Mouse (Mus musculus): ENCODE data around the gene Sp4. TPM values are rescaled to one million over a fixed set of nuclear protein-coding genes. Genes with fewer than 3 reads are reported as not detected.

Gene Sp4
- total RNA-seq, 1 experiment = 10.4 TPM

DNA sequence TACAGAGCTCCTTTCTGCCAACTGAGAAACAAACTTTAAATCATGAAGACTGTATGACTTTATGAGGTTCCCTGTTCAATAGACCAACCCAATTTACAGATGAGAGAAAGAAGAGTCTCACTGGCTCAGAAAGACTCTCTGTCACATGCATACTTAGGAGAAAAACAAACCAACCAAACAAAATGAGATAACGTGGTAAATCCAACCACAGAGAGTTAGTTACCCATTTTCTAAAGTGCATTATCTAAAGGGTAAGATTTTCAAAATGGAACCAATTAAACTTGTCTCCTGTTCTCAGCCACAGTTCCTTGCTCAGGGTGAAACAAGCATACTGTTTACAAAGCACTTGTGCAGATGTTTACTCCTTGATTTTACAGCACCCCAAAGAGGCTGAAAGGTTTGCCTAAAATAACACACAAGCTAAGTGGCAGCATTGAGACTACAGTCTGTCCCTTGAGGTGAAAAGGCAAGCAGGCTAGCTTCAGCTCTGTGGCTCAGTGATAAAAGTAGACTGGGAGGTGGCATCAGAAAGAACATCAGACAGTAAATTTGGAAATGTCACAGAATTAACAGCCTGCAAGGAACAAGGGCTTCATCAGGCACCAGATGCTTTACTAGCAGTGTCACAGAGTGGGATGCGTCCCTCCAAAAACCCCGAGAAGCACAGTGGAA lies 12.7 kb upstream of the Sp4 start:
- DNase-seq (ENCODE audit: low read depth, low spot score) = no peak
- in situ Hi-C loops (cut with MboI; ENCODE audit: low sequenced_read_pairs in 2 of 2, unreplicated experiment in 2 of 2) = no loop called here

GRCm38 (mm10) chr12:118303586-118303985 lies 2.3 kb upstream of the Sp4 start:
- Histone ChIP-seq H3K27ac (ENCODE audit: insufficient read depth, low read depth, low read length, poor library complexity, severe bottlenecking) (no peak overlapping the region), H3K4me1 (ENCODE audit: control insufficient read depth in 2 of 2, insufficient read depth in 2 of 2, low read length in 2 of 2, poor library complexity in 1 of 2) (0 out of 4 replicates have a peak, but pooled peaks cover 0 to 2% of the 10 kb centered on the region in 2 experiments), H3K9me3 (ENCODE audit: control insufficient read depth, insufficient read depth, low read depth, low read length) (no peaks in the 10 kb centered on the region), H3K4me3 (ENCODE audit: insufficient read depth in 1 of 2, low read depth in 1 of 2, low read length in 2 of 2, poor library complexity in 1 of 2, severe bottlenecking in 1 of 2) (no peak overlapping the region), H3K9ac (ENCODE audit: insufficient read depth, low read depth, low read length, poor library complexity, severe bottlenecking) (no peak overlapping the region), H3K36me3 (ENCODE audit: control insufficient read depth, insufficient read depth, low read length, poor library complexity, severe bottlenecking) (no peaks in the 10 kb centered on the region; the same call in 1 of the 2 replicates)
- DNase-seq (ENCODE audit: low read depth, low spot score) = no peak
- in situ Hi-C loops (cut with MboI; ENCODE audit: low sequenced_read_pairs in 2 of 2, unreplicated experiment in 2 of 2) = no loop called here
- TF ChIP-seq ZNF384 (IDR thresholded peaks at IDR 0.05; ENCODE audit: low read depth, low read length) (no peak), ZC3H11A (IDR thresholded peaks at IDR 0.05; ENCODE audit: borderline replicate concordance, low read depth, low read length) (no peak), HCFC1 (IDR thresholded peaks at IDR 0.05; ENCODE audit: borderline replicate concordance, insufficient read depth, low read length) (no peak), MAFK (IDR thresholded peaks at IDR 0.05; ENCODE audit: insufficient read depth, low read depth, low read length) (no peak), CHD2 (IDR thresholded peaks at IDR 0.05; ENCODE audit: low read depth, low read length) (no peak)

More for the DNA sequence above, 12.7 kb upstream of the Sp4 start:
- H3K4me1 ChIP-seq (ENCODE audit: control insufficient read depth in 2 of 2, insufficient read depth in 2 of 2, low read length in 2 of 2, poor library complexity in 1 of 2) = no peaks in the 10 kb centered on the region
- no peak for TF ChIP-seq CHD2 (IDR thresholded peaks at IDR 0.05; ENCODE audit: low read depth, low read length)
- no peak overlapping the region for H3K9ac ChIP-seq (ENCODE audit: insufficient read depth, low read depth, low read length, poor library complexity, severe bottlenecking)
- H3K4me3 ChIP-seq (ENCODE audit: insufficient read depth in 1 of 2, low read depth in 1 of 2, low read length in 2 of 2, poor library complexity in 1 of 2, severe bottlenecking in 1 of 2) = no peak overlapping the region
- no peaks in the 10 kb centered on the region for H3K9me3 ChIP-seq (ENCODE audit: control insufficient read depth, insufficient read depth, low read depth, low read length)
- no peak overlapping the region for H3K27ac ChIP-seq (ENCODE audit: insufficient read depth, low read depth, low read length, poor library complexity, severe bottlenecking)
- no peaks in the 10 kb centered on the region for H3K36me3 ChIP-seq (ENCODE audit: control insufficient read depth, insufficient read depth, low read length, poor library complexity, severe bottlenecking)

- in situ Hi-C loops (cut with MboI; ENCODE audit: low sequenced_read_pairs in 2 of 2, unreplicated experiment in 2 of 2) = no loop called here
- no peak overlapping the region for H3K27ac ChIP-seq (ENCODE audit: insufficient read depth, low read depth, low read length, poor library complexity, severe bottlenecking)
- TF ChIP-seq HCFC1 (IDR thresholded peaks at IDR 0.05; ENCODE audit: borderline replicate concordance, insufficient read depth, low read length) (no peak), ZNF384 (IDR thresholded peaks at IDR 0.05; ENCODE audit: low read depth, low read length) (no peak), ZC3H11A (IDR thresholded peaks at IDR 0.05; ENCODE audit: borderline replicate concordance, low read depth, low read length) (no peak), MAFK (IDR thresholded peaks at IDR 0.05; ENCODE audit: insufficient read depth, low read depth, low read length) (no peak), CHD2 (IDR thresholded peaks at IDR 0.05; ENCODE audit: low read depth, low read length) (no peak)
- no peak overlapping the region for H3K9ac ChIP-seq (ENCODE audit: insufficient read depth, low read depth, low read length, poor library complexity, severe bottlenecking)
- H3K4me1 ChIP-seq (ENCODE audit: control insufficient read depth in 2 of 2, insufficient read depth in 2 of 2, low read length in 2 of 2, poor library complexity in 1 of 2) = 0 out of 4 replicates have a peak, but pooled peaks cover 0 to 2% of the 10 kb centered on the region in 2 experiments
- DNase-seq (ENCODE audit: low read depth, low spot score) = no peak
- H3K4me3 ChIP-seq (ENCODE audit: insufficient read depth in 1 of 2, low read depth in 1 of 2, low read length in 2 of 2, poor library complexity in 1 of 2, severe bottlenecking in 1 of 2) = no peak overlapping the region; a peak in 1 of 4 replicates
- no peaks in the 10 kb centered on the region; the same call in 1 of the 2 replicates for H3K36me3 ChIP-seq (ENCODE audit: control insufficient read depth, insufficient read depth, low read length, poor library complexity, severe bottlenecking)
- no peaks in the 10 kb centered on the region for H3K9me3 ChIP-seq (ENCODE audit: control insufficient read depth, insufficient read depth, low read depth, low read length)
Measured at GRCm38 (mm10) chr12:118303066-118303465, 1.8 kb upstream of the Sp4 start.

DNA sequence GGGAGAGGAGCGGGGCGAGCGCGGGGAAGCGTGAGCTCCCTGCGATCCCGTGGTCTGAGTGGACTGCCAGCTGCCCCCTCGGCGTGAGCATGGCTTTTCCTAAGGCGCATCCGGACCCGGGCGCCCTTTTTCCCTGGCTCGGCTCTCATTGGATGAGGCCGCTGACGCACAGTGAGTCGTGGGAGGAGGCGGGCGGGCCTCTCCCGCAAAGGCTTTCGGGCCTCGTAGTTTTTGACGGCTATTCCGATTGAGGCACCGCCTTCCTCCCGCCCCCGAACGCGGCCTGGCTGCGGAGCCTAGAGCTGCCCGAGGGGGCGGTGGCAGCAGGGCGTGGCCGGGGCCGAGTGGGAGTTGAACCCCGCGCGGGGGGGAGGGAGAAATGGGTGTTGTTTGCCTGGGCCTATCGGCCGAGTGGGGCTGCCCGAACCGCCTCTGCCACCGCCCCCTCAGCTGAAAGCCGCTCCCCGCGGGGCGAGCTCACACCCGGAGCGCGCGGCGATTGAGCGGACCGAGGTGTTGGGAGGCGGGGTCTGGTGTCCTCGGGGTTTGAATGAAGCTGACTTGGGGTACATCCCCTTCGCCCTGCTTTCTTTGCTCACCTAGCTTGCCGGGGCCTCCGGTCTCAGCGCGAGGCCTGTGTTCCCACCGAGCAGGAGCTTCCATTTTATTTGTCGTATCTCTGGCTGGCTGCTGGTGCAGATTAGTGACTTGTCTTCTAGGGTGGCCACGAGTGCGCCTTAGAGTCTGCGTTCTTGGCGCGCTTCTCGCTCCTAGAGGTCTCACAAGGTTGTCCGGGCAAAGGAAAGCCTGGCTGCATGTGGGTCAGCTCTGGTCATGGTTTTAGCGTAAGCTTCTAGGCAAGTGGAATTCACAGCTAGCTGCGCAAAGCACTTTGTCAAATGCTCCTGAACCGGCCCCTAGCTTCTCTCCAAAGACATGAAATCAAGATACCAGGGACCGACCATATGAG lies 911 bp upstream of the Sp4 start:
- DNase-seq (ENCODE audit: low read depth, low spot score) = peak; percentile 97
- H3K9ac ChIP-seq (ENCODE audit: insufficient read depth, low read depth, low read length, poor library complexity, severe bottlenecking) = peak overlapping the region; percentile 96
- H3K4me1 ChIP-seq (ENCODE audit: control insufficient read depth in 2 of 2, insufficient read depth in 2 of 2, low read length in 2 of 2, poor library complexity in 1 of 2) = 0 out of 4 replicates have a peak, but pooled peaks cover 0 to 2% of the 10 kb centered on the region in 2 experiments
- peak overlapping the region; percentile 93 to 98 for H3K4me3 ChIP-seq (ENCODE audit: insufficient read depth in 1 of 2, low read depth in 1 of 2, low read length in 2 of 2, poor library complexity in 1 of 2, severe bottlenecking in 1 of 2)
- H3K27ac ChIP-seq (ENCODE audit: insufficient read depth, low read depth, low read length, poor library complexity, severe bottlenecking) = peak overlapping the region; percentile 88
- TF ChIP-seq MAFK (IDR thresholded peaks at IDR 0.05; ENCODE audit: insufficient read depth, low read depth, low read length) (no peak), ZC3H11A (IDR thresholded peaks at IDR 0.05; ENCODE audit: borderline replicate concordance, low read depth, low read length) (no peak), ZNF384 (IDR thresholded peaks at IDR 0.05; ENCODE audit: low read depth, low read length) (no peak), HCFC1 (IDR thresholded peaks at IDR 0.05; ENCODE audit: borderline replicate concordance, insufficient read depth, low read length) (peak; percentile 87)
- H3K36me3 ChIP-seq (ENCODE audit: control insufficient read depth, insufficient read depth, low read length, poor library complexity, severe bottlenecking) = no peaks in the 10 kb centered on the region; the same call in 1 of the 2 replicates
- no peaks in the 10 kb centered on the region for H3K9me3 ChIP-seq (ENCODE audit: control insufficient read depth, insufficient read depth, low read depth, low read length)
- in situ Hi-C loops (cut with MboI; ENCODE audit: low sequenced_read_pairs in 2 of 2, unreplicated experiment in 2 of 2) = no loop called here

All from ES-E14 (cell line).